Mouse (Mus musculus) midbrain, postnatal 0 days (tissue): Measurements from ENCODE around the gene Celf2. TPM values are rescaled to one million over a fixed set of nuclear protein-coding genes. Genes with fewer than 3 reads are reported as not detected.

Experiments used
- ATAC-seq: fragments of 200-750 bp; cut with Nextera tagmentation; 2 replicates; pipeline ENCODE4 v1.8.0; 2017; ENCODE audit warnings: moderate number of reproducible peaks, mild to moderate bottlenecking, moderate TSS enrichment, moderate library complexity; ENCODE audit not compliant: low FRiP score
- DNase-seq: peaks from one replicate; pipeline ENCODE4 v3.0.0-alpha.2; 2015; ENCODE audit warnings: low spot score
- H3K27ac ChIP-seq: fragments of 300-500 bp; sonication (generic); 2 replicates; pipeline ENCODE4 v1.5.1; 2014; ENCODE audit warnings: low read depth, mild to moderate bottlenecking, low read length, mixed read lengths
- H3K27me3 ChIP-seq: fragments of 300-500 bp; sonication (generic); 2 replicates; pipeline ENCODE4 v1.6.1; 2014; ENCODE audit warnings: low read length, control low read depth, mixed read lengths; ENCODE audit not compliant: insufficient read depth
- H3K36me3 ChIP-seq: fragments of 300-500 bp; sonication (generic); 2 replicates; pipeline ENCODE4 v1.6.1; 2014; ENCODE audit warnings: low read length, control low read depth, mixed read lengths; ENCODE audit not compliant: insufficient read depth
- H3K4me1 ChIP-seq: fragments of 300-500 bp; sonication (generic); 2 replicates; pipeline ENCODE4 v1.6.1; 2014; ENCODE audit warnings: mild to moderate bottlenecking, control low read depth, antibody characterized with exemption, low read length, mixed read lengths; ENCODE audit not compliant: insufficient read depth
- H3K4me2 ChIP-seq: fragments of 300-500 bp; sonication (generic); 2 replicates; pipeline ENCODE4 v1.6.1; 2014; ENCODE audit warnings: low read depth, mild to moderate bottlenecking, low read length, mixed read lengths; ENCODE audit not compliant: poor library complexity, severe bottlenecking
- H3K4me3 ChIP-seq: fragments of 300-500 bp; sonication (generic); 2 replicates; pipeline ENCODE4 v1.5.1; 2014; ENCODE audit warnings: low read depth, mild to moderate bottlenecking, low read length, moderate library complexity
- H3K9ac ChIP-seq: fragments of 300-500 bp; sonication (generic); replicated peaks from 2 replicates; pipeline ENCODE4 v1.6.1; 2014; ENCODE audit warnings: mild to moderate bottlenecking, low read length, moderate library complexity, mixed read lengths; ENCODE audit not compliant: poor library complexity, severe bottlenecking
- H3K9me3 ChIP-seq: fragments of 300-500 bp; sonication (generic); 2 replicates; pipeline ENCODE4 v1.6.1; 2016; ENCODE audit warnings: low read length, control low read depth
- CTCF ChIP-seq: IDR thresholded peaks from 2 replicates; pipeline ENCODE4 v1.5.1; 2016; ENCODE audit warnings: antibody characterized with exemption, mild to moderate bottlenecking
- WGBS: fragments of 180-500 bp; shearing (Covaris S2); extraction: QIAGEN DNeasy Blood & Tissue Kit; methylation state at CpG from one replicate; pipeline ENCODE4 v1.1.7; 2014; 5-methylcytosine and 5-hydroxymethylcytosine counted together
- polyA plus RNA-seq: library from polyadenylated mRNA; unstranded; fragments of >200 nt; fragmentation: Nextera tagmentation; extraction: Ambion mirVana; gene quantifications from 2 replicates; pipeline ENCODE4 v1.2.1, GENCODE M21; 2015
- total RNA-seq: library from RNA; depleted of rRNA; stranded (reverse); fragments of >200 nt; gene quantifications from 2 replicates; pipeline ENCODE4 v1.2.3, GENCODE M21; 2014

Celf2 gene
- total and polyA plus RNA-seq, 2 experiments from 2014 or later = 112 to 135 TPM

DNA sequence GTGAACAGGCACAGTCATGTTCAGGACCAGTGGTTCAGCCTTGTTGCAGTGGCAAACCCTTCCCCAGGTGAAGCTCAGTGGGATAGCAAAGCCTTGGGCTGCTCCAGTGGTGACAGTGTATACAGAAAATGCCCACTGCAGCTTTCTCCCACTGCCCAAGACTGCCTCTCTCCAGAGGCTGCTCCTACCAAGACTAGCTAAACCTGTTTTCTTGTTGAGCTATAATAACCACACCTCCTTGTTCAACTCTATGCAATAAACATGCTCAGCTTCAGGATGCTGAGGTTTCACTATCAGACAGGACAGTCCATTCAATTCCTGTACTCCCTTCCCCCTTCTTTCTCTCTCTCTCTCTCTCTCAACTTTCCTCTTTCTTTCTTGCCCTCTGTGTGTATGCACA lies 15.9 kb downstream of the Celf2 start:
- Histone ChIP-seq H3K27ac (no peak overlapping the region), H3K36me3 (no peaks in the 10 kb centered on the region), H3K4me3 (no peak overlapping the region), H3K4me2 (no peak overlapping the region), H3K27me3 (no peaks in the 10 kb centered on the region), H3K4me1 (no peaks in the 10 kb centered on the region), H3K9ac (no peak overlapping the region), H3K9me3 (no peaks in the 10 kb centered on the region)
- DNase-seq (no peak), ATAC-seq (no peak)
- TF ChIP-seq CTCF = no peak

DNA sequence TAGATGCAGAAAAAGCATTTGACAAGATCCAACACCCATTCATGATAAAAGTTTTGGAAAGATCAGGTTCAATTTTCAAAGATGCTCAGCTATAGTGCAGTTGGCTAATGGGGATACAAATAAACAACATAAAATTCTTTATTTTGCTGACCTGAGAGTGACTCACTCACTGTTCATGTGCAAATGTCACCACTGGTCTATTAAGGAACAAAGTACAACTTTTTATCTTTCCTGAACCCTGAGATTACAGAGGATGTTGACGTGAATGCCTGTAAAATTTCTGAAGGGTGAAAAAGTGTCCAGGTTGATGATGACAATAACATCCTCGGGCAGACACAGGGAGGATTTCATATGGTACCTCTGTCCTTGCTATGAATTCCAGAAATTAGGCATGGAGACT lies 24.4 kb downstream of the Celf2 start:
- Histone ChIP-seq H3K9ac (no peak overlapping the region), H3K36me3 (no peaks in the 10 kb centered on the region), H3K27me3 (no peaks in the 10 kb centered on the region), H3K4me3 (no peak overlapping the region), H3K4me1 (no peaks in the 10 kb centered on the region), H3K4me2 (no peak overlapping the region), H3K27ac (no peak overlapping the region), H3K9me3 (no peaks in the 10 kb centered on the region)
- TF ChIP-seq CTCF = no peak
- ATAC-seq (no peak), DNase-seq (no peak)
- WGBS = 93% methylated on average over 2 of the region's 2 CpGs

DNA sequence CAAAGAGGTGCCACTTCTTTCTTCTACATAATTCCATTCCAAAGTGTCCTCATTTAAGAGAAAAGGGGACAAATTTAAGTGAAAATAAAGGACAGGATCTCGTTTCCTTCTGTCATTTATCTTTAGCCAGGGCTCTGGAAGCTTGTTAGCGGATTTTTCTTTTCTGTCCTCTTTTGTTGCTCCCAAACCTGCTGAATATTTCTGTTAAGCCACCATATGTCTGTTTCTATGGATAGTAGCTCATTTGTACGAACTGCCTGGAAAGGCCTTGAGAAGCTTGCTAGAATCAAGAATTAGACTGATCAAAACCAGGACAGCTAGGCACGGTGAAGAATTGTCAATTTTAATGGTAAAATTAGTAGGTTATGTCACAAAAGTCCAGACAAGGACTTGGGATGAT lies 27.3 kb downstream of the Celf2 start:
- no peak for ATAC-seq
- 75% methylated on average over 4 of the region's 4 CpGs for WGBS

DNA sequence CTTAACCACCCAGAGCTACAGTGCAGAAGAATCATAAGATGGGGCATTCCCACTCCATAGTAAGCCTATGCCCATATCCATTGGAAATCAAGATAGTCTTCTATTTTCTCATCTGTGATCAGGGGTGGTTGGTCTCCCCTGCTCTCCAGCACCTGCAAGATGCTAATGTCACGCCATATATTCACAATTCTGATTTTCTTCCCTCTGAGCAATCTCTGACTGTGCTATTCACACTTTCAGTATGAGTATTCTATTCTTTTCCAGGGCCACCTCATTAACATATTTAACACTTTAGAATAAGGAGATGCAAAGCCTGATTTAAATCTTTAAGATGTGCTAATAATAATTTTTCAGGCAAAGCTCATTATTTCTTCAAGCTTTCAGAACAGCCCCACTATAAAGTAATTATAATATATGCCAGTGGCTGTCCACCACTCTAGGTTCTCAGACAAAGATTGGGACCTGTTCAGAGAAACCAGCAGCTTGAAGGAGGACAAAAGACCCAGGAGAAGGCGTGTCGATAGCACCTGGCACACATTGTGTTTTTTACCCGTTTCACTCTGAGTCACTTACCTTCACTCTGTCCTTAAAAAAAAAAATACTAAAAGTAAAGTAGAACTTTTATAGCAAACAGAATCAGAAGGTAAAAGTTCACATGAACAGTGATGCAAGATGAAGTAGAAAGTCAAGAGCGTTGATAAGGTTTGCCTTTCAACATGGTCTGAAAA lies 48.9 kb downstream of the Celf2 start:
- DNase-seq = no peak
- no peak for TF ChIP-seq CTCF
- Histone ChIP-seq H3K36me3 (no peaks in the 10 kb centered on the region), H3K9me3 (no peaks in the 10 kb centered on the region), H3K4me3 (no peak overlapping the region), H3K27me3 (no peaks in the 10 kb centered on the region), H3K4me2 (no peak overlapping the region), H3K4me1 (no peaks in the 10 kb centered on the region), H3K9ac (no peak overlapping the region), H3K27ac (no peak overlapping the region)
- ATAC-seq = no peak
- 67% methylated on average over 5 of the region's 5 CpGs for WGBS

More for the DNA sequence above, 27.3 kb downstream of the Celf2 start:
- no peak for DNase-seq
- TF ChIP-seq CTCF = no peak
- Histone ChIP-seq H3K4me1 (no peaks in the 10 kb centered on the region), H3K9ac (no peak overlapping the region), H3K4me3 (no peak overlapping the region), H3K36me3 (no peaks in the 10 kb centered on the region), H3K27me3 (no peaks in the 10 kb centered on the region), H3K4me2 (no peak overlapping the region), H3K9me3 (no peaks in the 10 kb centered on the region), H3K27ac (no peak overlapping the region)

DNA sequence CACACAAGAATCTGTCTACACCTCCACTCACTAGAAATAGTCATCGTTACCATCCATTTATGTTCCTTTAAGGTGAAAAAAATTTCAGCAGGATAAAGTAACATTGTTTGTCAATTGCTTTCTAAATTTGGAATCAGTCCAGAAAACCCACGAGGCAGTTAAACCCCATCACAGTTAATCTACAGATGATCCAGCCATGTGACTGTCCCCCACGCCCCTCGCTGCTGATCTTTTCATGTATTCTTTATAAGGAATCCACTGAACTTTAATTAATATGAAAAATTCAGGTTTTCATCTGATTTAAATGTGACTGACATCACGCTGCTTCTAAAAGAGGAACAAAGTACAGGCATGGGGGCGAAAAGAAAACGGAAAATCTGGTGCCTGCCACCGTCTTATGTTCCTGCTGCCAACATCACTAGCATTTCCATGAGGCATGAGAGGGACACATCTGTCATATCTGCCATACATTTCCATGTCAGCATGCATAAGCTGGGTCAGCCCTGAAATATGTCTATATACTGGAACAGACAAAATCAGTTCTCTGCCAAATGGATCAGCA lies 70.6 kb downstream of the Celf2 start:
- no peaks in the 10 kb centered on the region for H3K9me3 ChIP-seq
- DNase-seq (peak; percentile 5), ATAC-seq (no peak)
- TF ChIP-seq CTCF = no peak
- no peak overlapping the region for H3K4me3 ChIP-seq
- no peaks in the 10 kb centered on the region for H3K4me1 ChIP-seq
- 53% methylated on average over 8 of the region's 8 CpGs for WGBS
- no peak overlapping the region for H3K4me2 ChIP-seq
- H3K27ac ChIP-seq = no peak overlapping the region
- no peak overlapping the region for H3K9ac ChIP-seq
- no peaks in the 10 kb centered on the region for H3K36me3 ChIP-seq
- H3K27me3 ChIP-seq = no peaks in the 10 kb centered on the region

DNA sequence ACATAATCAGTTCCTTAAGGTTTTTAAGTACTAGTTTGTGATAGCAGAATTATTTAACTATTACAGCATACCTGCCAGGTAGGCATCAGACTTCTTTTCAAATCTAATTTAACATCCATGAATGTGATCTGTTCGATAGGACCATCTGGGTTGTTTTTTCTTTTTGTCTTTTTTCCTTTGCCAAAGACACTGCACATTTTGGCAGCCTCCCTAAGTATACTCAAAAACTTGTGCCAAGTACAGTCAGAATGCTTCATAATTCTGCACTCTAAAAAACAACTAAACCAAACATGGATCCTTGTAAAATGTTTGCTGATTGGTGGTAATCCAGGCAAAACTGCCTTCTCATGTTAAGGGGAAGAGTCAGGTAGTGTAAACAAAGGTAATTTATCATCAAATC lies 82.9 kb downstream of the Celf2 start:
- Histone ChIP-seq H3K36me3 (no peaks in the 10 kb centered on the region), H3K9me3 (no peaks in the 10 kb centered on the region), H3K27me3 (no peaks in the 10 kb centered on the region), H3K9ac (no peak overlapping the region), H3K4me3 (no peak overlapping the region), H3K4me2 (no peak overlapping the region), H3K4me1 (no peaks in the 10 kb centered on the region), H3K27ac (no peak overlapping the region)
- no peak for DNase-seq
- no peak for TF ChIP-seq CTCF
- ATAC-seq = no peak
- 75% methylated on average over 1 of the region's 1 CpGs for WGBS
